Mouse (Mus musculus) midbrain, embryonic 15.5 days (tissue): ENCODE results near the gene 5730596B20Rik. TPM values are rescaled to one million over a fixed set of nuclear protein-coding genes. Genes with fewer than 3 reads are reported as not detected.

ENCODE experiments used
- ATAC-seq: fragments of 200-750 bp; cut with Nextera tagmentation; replicated peaks from 2 replicates; pipeline ENCODE4 v1.8.0; 2017; ENCODE audit warnings: moderate TSS enrichment
- H3K27ac ChIP-seq: fragments of 300-500 bp; sonication (generic); 2 replicates; pipeline ENCODE4 v1.5.1; 2015; ENCODE audit warnings: mild to moderate bottlenecking, inconsistent platforms
- H3K27me3 ChIP-seq: fragments of 300-500 bp; sonication (generic); replicated peaks from 2 replicates; pipeline ENCODE4 v1.6.1; 2015; ENCODE audit warnings: inconsistent platforms
- H3K36me3 ChIP-seq: fragments of 300-500 bp; sonication (generic); replicated peaks from 2 replicates; pipeline ENCODE4 v1.6.1; 2015; ENCODE audit warnings: inconsistent platforms
- H3K4me1 ChIP-seq: fragments of 300-500 bp; sonication (generic); 2 replicates; pipeline ENCODE4 v1.6.1; 2015; ENCODE audit warnings: inconsistent platforms
- H3K4me2 ChIP-seq: fragments of 300-500 bp; sonication (generic); 2 replicates; pipeline ENCODE4 v1.6.1; 2015; ENCODE audit warnings: inconsistent platforms, mild to moderate bottlenecking, moderate library complexity
- H3K4me3 ChIP-seq: fragments of 300-500 bp; sonication (generic); 2 replicates; pipeline ENCODE4 v1.5.1; 2015; ENCODE audit warnings: mild to moderate bottlenecking, inconsistent platforms
- H3K9ac ChIP-seq: fragments of 300-500 bp; sonication (generic); 2 replicates; pipeline ENCODE4 v1.6.1; 2015; ENCODE audit warnings: mild to moderate bottlenecking, inconsistent platforms
- H3K9me3 ChIP-seq: fragments of 300-500 bp; sonication (generic); 2 replicates; pipeline ENCODE4 v1.6.1; 2016; ENCODE audit warnings: inconsistent platforms
- WGBS: fragments of 180-500 bp; shearing (Covaris S2); methylation state at CpG from one replicate; pipeline ENCODE4 v1.1.7; 2015; ENCODE audit warnings: mixed read lengths; 5-methylcytosine and 5-hydroxymethylcytosine counted together
- polyA plus RNA-seq: library from polyadenylated mRNA; unstranded; fragments of >200 nt; fragmentation: Nextera tagmentation; extraction: Ambion mirVana; gene quantifications from 2 replicates; pipeline ENCODE4 v1.2.1, GENCODE M21; 2015

Gene 5730596B20Rik
- polyA plus RNA-seq, 1 experiment from 2014 or later = not detected

- H3K27me3 ChIP-seq = peaks cover 98% of the 10 kb centered on the region
- no peaks in the 10 kb centered on the region for H3K36me3 ChIP-seq
- H3K9me3 ChIP-seq = no peaks in the 10 kb centered on the region
- H3K9ac ChIP-seq = no peak overlapping the region
- H3K4me3 ChIP-seq = no peak overlapping the region
- H3K27ac ChIP-seq = no peak overlapping the region
- H3K4me1 ChIP-seq = peaks cover 12% of the 10 kb centered on the region
- no peak overlapping the region for H3K4me2 ChIP-seq
- 3% methylated on average over 4 of the region's 4 CpGs for WGBS
- no peak for ATAC-seq
Measured at GRCm38 (mm10) chr6:52206882-52207683, 29.8 kb downstream of the 5730596B20Rik start.

GRCm38 (mm10) chr6:52207684-52207976, 30.3 kb downstream of the 5730596B20Rik start:
- no peak overlapping the region for H3K4me2 ChIP-seq

GRCm38 (mm10) chr6:52208072-52208867, 31.0 kb downstream of the 5730596B20Rik start, which contains the start of gene Hoxa6:
Hoxa6 (minus strand) TSS chr6:52208722.
- no peak within 1 kb of the TSS for H3K4me2 ChIP-seq
- ATAC-seq = no peak
- under 1% methylated on average over 47 of the region's 47 CpGs for WGBS

More at GRCm38 (mm10) chr6:52207684-52207976, 30.3 kb downstream of the 5730596B20Rik start:
- no peak overlapping the region for H3K4me3 ChIP-seq
- no peak for ATAC-seq
- peaks cover 98% of the 10 kb centered on the region for H3K27me3 ChIP-seq
- H3K4me1 ChIP-seq = peaks cover 12% of the 10 kb centered on the region
- no peak overlapping the region for H3K9ac ChIP-seq
- H3K36me3 ChIP-seq = no peaks in the 10 kb centered on the region
- no peaks in the 10 kb centered on the region for H3K9me3 ChIP-seq
- H3K27ac ChIP-seq = no peak overlapping the region

DNA sequence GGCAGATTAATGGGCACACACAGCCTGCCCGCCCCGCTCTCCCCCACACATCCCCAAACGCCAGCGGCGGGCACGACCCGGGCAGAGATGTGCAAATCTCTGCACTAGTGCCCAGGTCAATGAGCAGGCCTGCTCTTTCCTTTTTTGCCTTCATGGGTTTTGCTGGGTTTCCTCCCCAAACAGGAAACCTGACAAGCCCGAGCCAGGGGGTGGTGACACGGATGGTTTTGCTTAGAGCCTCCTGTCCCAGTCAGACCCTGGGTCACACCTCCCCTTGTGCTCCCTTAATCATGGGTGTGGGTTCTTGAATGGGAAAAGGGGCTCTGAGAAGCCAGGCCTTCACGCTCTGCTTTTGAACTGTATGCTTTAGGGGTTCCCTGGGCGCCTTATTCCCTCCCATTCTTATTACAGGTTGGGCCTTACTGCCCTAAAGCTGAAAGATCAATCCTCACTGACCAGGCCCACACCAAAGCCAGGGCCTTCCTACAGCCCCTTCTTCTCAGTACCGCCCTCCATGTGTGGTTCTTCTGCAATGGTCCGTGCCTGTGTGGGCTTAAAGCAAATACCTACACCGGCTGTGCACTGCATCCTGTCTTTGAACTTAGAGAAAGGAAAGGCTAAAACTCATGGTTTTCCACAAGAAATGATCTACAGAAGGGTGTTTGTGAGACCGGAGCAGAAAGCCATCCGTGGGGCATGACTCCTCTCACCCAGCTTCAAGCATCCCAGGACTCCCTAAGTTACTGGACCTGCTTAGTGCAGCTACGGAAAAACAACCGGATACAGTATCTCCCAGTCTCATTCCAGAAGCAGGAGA, 31.8 kb downstream of the 5730596B20Rik start:
- Histone ChIP-seq H3K27ac (no peak overlapping the region), H3K36me3 (no peaks in the 10 kb centered on the region), H3K4me1 (peaks cover 8% of the 10 kb centered on the region), H3K27me3 (peaks cover 98% of the 10 kb centered on the region), H3K9ac (no peak overlapping the region), H3K4me2 (no peak overlapping the region), H3K4me3 (no peak overlapping the region), H3K9me3 (no peaks in the 10 kb centered on the region)
- ATAC-seq = no peak
- whole genome bisulfite sequencing = 3% methylated on average over 18 of the region's 18 CpGs

More at GRCm38 (mm10) chr6:52208072-52208867, 31.0 kb downstream of the 5730596B20Rik start, which contains the start of gene Hoxa6:
- Histone ChIP-seq H3K4me3 (no peak within 1 kb of the TSS), H3K9me3 (no peaks in the 10 kb centered on the region), H3K27me3 (peaks cover 98% of the 10 kb centered on the region), H3K9ac (no peak within 1 kb of the TSS), H3K36me3 (no peaks in the 10 kb centered on the region), H3K4me1 (peaks cover 12% of the 10 kb centered on the region), H3K27ac (no peak within 1 kb of the TSS)

DNA sequence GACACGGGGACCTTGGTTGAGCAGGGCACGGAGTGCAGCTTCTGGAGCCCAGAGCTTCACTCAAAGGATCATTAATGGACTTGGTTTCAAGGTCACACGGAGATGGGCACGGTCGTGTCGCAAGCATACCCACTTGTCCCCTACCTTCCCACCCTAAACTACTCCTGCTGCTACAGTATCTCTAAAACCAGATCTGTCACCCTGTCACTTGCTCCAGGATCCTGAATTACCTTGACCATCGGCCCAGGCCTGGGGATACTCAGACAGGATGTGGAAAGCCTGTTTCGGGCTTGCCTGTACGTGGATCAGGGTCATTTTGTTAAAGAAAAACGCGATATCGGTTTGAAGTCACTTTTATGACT, 32.4 kb downstream of the 5730596B20Rik start:
- Histone ChIP-seq H3K27ac (no peak overlapping the region), H3K9ac (no peak overlapping the region), H3K4me3 (no peak overlapping the region), H3K9me3 (no peaks in the 10 kb centered on the region), H3K4me1 (peaks cover 6% of the 10 kb centered on the region; the same call in 1 of the 2 replicates), H3K4me2 (no peak overlapping the region), H3K36me3 (no peaks in the 10 kb centered on the region), H3K27me3 (peaks cover 98% of the 10 kb centered on the region)
- ATAC-seq = no peak
- 7% methylated on average over 12 of the region's 12 CpGs for WGBS

GRCm38 (mm10) chr6:52211170-52211935, 34.1 kb downstream of the 5730596B20Rik start:
- ATAC-seq = 0 out of 2 replicates have a peak, but pooled peaks have one; percentile 33

DNA sequence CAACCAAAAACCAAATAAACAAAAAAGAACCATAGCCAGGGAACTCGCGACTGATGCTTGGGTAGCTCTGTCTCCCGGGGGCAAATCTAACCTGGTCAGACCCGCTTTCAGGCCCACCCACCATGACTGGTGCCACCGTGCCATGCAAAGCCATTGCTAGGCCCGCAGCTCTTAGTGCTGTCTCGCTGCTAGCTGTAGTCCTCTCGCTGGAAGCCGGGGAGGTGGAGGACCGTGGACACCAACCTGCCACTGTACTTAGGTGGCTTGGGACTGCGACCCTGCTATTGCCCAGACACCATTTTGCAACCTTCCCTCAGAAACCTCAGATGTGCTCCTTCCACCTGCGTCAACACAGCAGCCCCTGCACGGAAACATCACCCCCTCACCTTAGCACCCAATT, 34.7 kb downstream of the 5730596B20Rik start:
- peaks cover 9% of the 10 kb centered on the region for H3K4me1 ChIP-seq
- H3K9me3 ChIP-seq = no peaks in the 10 kb centered on the region
- H3K27me3 ChIP-seq = peaks cover 98% of the 10 kb centered on the region
- ATAC-seq = no peak
- no peaks in the 10 kb centered on the region for H3K36me3 ChIP-seq
- H3K4me2 ChIP-seq = no peak overlapping the region
- H3K27ac ChIP-seq = no peak overlapping the region
- no peak overlapping the region for H3K9ac ChIP-seq
- H3K4me3 ChIP-seq = no peak overlapping the region
- 7% methylated on average over 13 of the region's 13 CpGs for WGBS

More at GRCm38 (mm10) chr6:52211170-52211935, 34.1 kb downstream of the 5730596B20Rik start:
- Histone ChIP-seq H3K4me2 (no peak overlapping the region), H3K36me3 (no peaks in the 10 kb centered on the region), H3K4me1 (peaks cover 6% of the 10 kb centered on the region; the same call in 1 of the 2 replicates), H3K27ac (no peak overlapping the region), H3K9ac (no peak overlapping the region), H3K27me3 (peaks cover 98% of the 10 kb centered on the region), H3K9me3 (no peaks in the 10 kb centered on the region), H3K4me3 (no peak overlapping the region)
- WGBS = under 1% methylated on average over 37 of the region's 37 CpGs

DNA sequence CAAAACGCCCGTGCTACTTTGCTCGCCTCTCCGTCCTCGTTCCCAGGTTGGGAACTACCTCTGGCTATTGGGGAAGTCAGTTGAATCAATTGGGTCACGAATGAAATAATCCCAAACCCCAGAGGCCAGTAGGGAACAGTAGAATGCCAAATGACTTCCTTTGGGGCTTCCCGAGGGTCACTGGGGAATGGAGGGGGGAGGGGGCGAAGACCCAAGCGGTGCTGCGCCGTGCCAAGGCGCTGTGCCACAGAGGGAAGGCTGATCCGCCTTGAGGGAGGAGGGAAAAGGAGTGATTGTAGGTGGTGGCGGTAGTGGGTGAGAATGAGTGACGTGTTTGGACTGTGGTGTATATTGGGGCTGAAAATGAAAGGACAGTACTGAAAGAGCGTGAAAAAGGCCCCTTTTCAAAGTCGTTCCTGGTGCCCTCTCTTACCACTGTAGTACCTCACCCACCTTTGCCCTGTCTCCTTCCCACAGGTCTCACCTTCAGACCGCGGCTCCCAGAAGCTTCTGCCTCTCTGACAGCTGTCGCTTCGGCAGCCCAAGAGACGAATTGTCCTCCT, 35.3 kb downstream of the 5730596B20Rik start:
- Histone ChIP-seq H3K4me3 (no peak overlapping the region), H3K4me2 (no peak overlapping the region)
- under 1% methylated on average over 22 of the region's 22 CpGs for WGBS

GRCm38 (mm10) chr6:52213119-52213986, 36.1 kb downstream of the 5730596B20Rik start, which contains the start of the genes Hoxa3 and Gm28308:
Hoxa3 (minus strand) TSS chr6:52213336.
Gm28308 (minus strand) TSS chr6:52213339.
- Histone ChIP-seq H3K4me2 (no peak within 1 kb of the TSS), H3K9ac (no peak within 1 kb of the TSS), H3K4me1 (peaks cover 16% of the 10 kb centered on the region), H3K27ac (no peak within 1 kb of the TSS), H3K9me3 (no peaks in the 10 kb centered on the region), H3K4me3 (no peak within 1 kb of the TSS), H3K27me3 (peaks cover 97% of the 10 kb centered on the region), H3K36me3 (no peaks in the 10 kb centered on the region)
- ATAC-seq = no peak
- 2% methylated on average over 38 of the region's 38 CpGs for WGBS

More for the DNA sequence above, 35.3 kb downstream of the 5730596B20Rik start:
- Histone ChIP-seq H3K36me3 (no peaks in the 10 kb centered on the region), H3K27me3 (peaks cover 97% of the 10 kb centered on the region), H3K9me3 (no peaks in the 10 kb centered on the region), H3K9ac (no peak overlapping the region), H3K27ac (no peak overlapping the region), H3K4me1 (peaks cover 16% of the 10 kb centered on the region)
- no peak for ATAC-seq

GRCm38 (mm10) chr6:52214271-52214670, 37.0 kb downstream of the 5730596B20Rik start:
- H3K27me3 ChIP-seq = peaks cover 97% of the 10 kb centered on the region
- H3K4me1 ChIP-seq = peaks cover 16% of the 10 kb centered on the region
- no peak overlapping the region for H3K27ac ChIP-seq
- no peak overlapping the region for H3K4me3 ChIP-seq
- no peak for ATAC-seq
- WGBS = 12% methylated on average over 5 of the region's 5 CpGs
- H3K9me3 ChIP-seq = no peaks in the 10 kb centered on the region
- no peak overlapping the region for H3K4me2 ChIP-seq
- H3K9ac ChIP-seq = no peak overlapping the region
- no peaks in the 10 kb centered on the region for H3K36me3 ChIP-seq
